Mouse (Mus musculus) frontal cortex, postnatal 36 days (tissue): Measurements from ENCODE around the gene Efcab6.

Experiments
- DNase-seq, 2 experiments: peaks; one replicate each; pipeline ENCODE4 v3.0.0; 2022; ENCODE audit warnings: low spot score in 2 of 2

Efcab6 gene

DNA sequence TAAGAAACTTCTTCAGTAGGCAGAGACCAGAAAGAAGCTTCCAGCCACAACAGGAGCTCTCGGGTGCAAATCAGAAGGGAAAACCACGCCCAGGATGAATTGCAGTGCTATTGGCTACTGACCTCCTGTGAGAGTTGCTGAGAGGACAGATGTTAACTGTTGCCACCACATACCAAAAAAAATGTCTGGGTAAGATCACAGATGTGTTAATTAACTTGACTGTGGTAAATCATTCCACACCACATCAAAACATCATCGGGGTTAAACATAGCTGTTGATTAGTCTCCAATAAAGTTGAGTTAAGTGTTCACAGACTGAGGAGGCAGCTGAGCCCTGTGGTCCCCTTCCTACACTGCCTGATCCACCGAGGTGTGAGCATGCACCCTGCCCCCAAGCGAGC, 88.1 kb downstream of the Efcab6 start:
- no peak for DNase-seq

- DNase-seq = no peak
Observed at GRCm38 (mm10) chr15:83972206-83972605, 93.0 kb downstream of the Efcab6 start.

DNA sequence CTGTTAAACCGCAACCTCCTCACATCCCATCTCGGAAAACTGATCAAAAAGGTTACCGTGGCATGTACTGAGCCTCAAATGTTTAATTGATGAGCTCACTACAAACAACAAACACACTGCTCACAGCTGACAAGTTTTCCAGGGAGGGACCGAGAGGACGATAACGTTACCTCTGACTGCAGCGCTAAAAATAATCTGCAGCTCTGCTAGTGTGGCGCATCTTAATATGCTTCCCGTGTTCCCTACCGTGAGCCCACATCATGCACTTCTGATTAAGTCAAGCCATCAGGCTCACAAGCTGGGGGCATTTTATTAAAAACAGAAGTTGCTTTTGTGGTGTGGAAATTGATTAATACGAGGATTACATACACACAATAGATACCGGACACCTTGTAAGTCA, 97.4 kb downstream of the Efcab6 start:
- DNase-seq = no peak

DNA sequence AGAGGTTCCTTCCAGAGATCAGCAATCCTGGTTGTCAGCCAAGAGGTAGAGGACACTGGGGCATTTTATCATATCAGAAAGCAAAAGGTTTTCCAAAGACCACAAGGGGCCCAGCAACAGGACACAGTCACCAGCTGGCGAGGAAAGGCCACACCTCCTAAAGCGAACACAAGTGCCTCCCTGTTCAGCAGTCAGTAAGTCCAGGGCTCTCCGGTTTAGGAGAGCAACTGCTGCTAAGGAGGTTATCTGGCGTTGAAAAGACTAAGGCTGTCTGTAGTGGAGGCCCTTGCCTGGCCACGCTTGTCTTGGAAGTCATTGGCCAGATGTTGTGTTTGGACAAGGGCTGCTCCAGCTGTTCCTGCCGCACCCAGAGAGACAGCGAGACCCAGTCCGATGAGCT, 100.1 kb downstream of the Efcab6 start:
- no peak for DNase-seq

DNA sequence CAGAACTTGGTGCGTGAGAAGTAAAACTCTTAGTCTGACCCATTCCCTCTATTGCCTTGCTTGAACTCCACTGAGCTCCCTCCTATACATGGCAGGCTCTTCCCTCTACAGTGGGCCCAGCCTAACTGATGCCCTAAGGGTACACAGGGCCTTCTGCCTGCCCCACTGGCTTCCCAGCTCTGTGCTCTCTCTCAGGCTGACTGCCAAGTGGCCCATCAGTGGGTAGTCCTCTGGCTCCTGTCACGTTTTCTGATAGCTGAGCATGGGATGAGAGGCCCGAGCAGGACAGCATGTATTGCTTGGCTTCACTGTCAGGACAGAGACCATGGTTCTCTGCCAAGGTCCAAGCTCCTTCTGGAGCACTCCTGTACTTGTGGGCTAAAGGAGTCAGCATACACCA, 106.8 kb downstream of the Efcab6 start:
- no peak for DNase-seq

DNA sequence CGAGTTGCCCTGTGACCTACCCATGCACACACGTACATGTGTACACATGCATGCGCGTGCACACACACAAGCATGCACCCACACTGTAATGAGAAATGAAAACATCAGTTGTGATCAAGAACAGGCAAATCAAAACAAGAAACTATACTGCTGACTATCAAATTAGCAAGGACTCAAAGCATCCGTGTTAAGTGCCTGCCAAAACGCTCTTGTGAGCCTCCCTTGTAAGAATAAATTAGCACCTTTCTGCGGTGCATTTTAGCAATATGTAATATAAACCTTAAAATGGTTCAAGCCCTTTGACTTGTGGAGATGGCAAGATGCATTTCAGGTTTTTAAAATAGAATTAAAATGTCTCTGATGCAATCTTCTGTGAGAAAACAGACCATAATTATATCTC, 108.2 kb downstream of the Efcab6 start:
- DNase-seq = peak in 1 of 2 experiments; percentile 17

DNA sequence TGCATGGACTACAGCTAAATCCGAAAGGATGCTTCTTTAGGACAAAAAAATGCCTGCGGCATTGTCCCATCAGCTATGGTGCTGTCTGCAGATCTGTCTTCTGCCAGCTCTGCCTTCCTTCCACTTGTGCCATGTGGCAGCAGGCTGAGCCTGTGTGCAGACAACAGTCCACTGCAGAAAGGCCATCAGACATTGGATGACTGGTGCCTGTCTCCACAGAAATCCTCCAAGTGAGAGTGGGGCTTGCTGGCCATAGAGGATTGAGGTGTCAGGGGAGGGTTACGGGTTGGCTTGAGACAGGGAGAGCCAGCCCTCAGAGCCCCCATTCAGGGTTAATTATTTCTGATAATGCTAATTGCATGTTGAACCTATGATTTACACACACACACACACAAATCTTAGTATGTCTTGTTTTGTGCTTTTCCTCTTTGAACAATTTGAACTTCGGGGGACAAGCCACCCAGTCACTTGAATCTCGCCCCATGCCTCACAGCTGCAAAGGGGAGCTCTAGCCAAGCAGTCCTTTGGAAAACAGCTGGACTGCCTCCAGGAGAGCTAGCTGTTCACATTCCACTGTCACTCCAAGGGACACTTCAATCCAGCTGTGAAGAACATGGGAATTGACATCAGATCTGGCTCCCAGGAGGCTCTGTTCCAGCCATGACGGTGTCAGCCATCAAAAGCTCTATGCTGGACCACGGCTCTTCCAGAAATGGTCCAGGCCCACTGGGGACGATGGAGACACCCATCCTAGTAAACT, 109.1 kb downstream of the Efcab6 start:
- DNase-seq = no peak

- DNase-seq = no peak
Observed at GRCm38 (mm10) chr15:83949729-83950491, 115.3 kb downstream of the Efcab6 start.

DNA sequence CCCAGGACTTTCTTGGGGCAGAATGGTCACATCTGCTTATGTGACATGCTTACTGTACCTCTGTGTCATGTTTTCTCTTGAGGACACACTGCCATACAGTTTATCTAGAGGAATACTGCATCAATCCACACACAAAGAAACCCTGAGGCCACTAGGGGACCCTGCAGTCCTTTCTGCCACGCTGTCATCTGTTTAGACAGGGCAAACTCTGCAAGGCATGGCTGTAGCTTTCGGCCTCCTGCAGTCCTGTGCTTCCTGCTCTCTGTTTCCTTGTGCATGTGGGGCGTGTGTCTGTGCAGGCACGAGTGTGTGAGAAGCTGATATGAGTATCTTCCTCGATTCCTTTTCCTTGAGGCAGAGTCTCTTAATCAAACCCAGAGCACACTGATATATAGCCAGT, 125.5 kb downstream of the Efcab6 start:
- no peak for DNase-seq

- DNase-seq = no peak
Observed at GRCm38 (mm10) chr15:83938466-83938865, 126.7 kb downstream of the Efcab6 start.

GRCm38 (mm10) chr15:83936506-83936905, 128.7 kb downstream of the Efcab6 start:
- DNase-seq = no peak

DNA sequence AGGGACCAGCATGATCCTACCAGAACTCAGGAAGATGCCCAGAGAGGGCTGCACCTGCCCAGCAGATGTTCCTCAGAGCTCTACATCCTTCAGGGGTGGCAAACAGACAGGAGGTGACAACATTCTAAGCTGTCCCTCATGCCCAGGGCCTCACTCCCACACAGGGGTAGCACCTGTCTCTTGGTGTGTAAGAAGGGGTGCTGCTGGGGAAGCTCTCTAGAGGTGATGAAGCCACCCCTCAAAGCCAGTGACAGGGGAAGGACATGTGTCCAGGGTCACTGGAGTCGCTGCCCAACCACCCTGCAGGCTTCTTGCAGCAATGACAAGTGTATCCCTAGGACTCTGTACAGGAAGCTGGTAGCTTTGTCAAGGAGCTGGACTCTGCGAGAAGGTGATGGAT, 130.4 kb downstream of the Efcab6 start:
- DNase-seq = no peak

DNA sequence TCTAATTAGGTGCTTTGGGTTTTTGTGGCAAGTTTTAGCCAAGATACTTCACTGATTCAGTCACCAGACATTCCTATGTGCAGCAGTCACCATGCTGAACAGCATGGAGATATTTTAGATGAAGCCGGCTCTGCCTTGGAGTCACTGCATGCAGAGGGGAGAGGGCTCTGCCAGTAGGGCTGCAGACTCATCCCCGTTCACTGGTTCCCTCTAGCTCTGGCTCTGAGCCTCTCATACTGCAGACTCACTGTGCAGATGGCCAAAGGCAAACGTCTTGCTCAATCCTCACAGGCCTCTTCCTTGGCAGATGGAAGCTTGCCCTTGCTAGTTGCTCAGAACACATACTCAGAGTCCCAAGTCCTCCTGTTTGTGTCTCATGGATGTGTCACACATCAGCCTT, 139.8 kb downstream of the Efcab6 start:
- DNase-seq = no peak

DNA sequence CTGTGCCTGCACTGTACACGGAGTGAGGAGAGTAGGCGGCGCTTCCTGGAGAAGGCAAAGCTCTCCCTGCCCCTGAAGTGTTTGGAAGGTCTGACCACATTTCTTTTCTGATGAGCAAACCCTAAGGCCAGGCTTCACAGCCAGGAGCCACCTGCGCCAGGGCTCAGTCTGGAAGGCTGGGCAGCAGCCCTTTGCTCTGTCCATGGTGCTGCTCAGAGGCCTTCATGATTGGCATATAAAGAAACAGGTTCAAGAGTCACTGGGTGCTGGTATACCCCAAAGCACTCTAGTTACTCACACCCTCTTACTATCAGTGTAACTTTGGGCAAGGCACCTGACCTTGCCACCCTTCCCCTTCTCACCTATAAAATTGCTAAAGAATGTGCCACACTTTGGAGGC, 140.5 kb downstream of the Efcab6 start:
- DNase-seq = no peak

DNA sequence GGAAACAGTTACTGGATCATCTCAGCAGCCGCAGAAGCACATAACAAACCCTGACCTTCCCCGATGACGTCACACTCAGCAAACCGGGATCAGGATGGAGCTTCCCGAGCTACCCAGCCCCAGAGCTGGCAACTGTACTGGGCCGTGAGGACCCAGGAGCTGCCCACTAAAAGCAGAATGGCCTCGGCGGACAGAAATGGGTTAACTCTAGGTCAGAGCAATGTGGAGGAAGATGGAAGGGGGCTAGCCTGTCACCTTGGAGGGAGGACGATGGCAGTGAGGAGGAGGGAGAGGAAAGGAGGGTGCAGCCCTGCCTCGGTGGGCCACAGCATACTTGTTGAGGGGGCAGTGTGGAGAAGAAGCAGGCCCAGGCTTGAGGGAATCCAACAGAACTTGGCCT, 149.8 kb downstream of the Efcab6 start:
- no peak for DNase-seq

- peak in 1 of 2 experiments; percentile 34 for DNase-seq
Observed at GRCm38 (mm10) chr15:83913028-83913714, 152.0 kb downstream of the Efcab6 start.

DNA sequence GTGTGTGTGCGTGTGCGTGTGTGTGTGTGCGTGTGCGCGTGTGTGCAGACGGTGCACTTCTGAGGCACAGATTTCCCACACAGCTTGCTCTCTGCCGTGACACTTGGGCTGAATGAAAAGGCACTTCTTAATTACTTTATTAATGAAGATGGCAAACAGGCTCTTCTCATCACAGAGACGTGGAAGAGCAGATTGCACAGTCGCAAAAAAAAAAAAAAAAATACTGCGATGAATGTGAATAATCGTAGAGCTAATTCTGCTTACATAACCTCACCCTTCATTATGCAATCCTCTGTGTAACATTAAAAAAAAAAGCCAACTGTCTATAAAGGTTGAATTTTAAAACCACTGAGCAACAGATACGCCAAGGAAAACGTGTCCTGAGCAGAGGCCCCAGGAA, 158.7 kb downstream of the Efcab6 start:
- DNase-seq = peak in 1 of 2 experiments; percentile 38

DNA sequence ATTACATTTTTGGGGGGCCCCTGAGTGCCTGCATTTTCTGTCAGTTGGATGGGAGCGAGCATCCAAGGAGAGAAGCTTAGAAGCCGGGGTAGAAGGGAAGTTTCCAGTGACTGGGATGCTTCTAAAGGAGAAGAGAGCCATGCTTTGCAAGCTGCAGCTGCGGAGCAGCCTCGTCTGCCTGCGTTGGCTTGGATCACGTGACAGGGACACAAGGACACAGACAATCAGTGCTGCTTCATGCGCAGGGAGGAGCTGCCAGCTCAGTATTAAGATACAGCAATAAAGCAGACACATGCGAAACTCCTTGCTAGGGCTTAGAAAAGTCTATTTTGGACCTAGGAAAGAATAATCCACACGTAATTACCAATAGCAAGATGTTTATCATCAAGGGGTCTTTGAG, 167.9 kb downstream of the Efcab6 start:
- DNase-seq = peak in 1 of 2 experiments; percentile 57

DNA sequence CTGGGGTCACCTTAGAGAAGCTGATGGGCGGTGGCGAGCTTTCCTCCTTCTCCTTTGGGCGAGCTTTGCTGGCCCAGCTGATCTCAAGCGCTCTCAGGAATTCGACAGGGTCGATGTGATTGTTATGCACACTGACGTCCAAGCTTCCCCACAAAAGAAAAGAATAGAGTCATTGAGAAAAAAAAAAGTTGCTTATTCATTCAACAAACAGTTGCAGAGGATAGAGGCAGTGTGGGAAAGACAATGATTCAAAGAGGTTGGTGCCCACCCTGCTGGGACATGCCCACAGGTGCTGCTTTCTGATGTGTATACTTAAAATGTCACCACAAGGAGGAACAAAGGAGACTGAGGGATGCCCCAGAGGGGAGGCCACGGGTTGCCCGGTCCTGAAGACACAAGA, 169.2 kb downstream of the Efcab6 start:
- no peak for DNase-seq

DNA sequence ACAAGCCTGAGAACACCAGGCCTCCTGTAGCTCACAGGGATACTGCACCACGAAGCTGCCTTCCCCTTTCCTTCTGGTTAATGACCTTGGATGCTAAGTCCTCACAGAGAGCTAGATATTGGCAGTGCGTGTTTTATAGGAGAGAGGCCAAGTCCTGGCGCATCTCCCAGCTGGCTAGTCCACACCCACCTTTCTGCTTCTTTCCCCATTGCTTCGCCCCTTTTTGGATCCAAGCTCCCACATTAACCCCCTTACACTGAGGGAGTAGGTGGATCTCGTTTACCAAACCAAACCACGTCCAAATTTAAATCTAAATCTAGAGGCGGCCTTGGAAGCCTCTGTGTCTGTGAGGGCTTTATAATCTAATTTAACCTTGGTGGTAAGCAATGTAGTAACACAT, 170.9 kb downstream of the Efcab6 start:
- peak in 1 of 2 experiments; percentile 41 for DNase-seq

GRCm38 (mm10) chr15:83892871-83893270, 172.3 kb downstream of the Efcab6 start:
- peak in 1 of 2 experiments; percentile 53 for DNase-seq

DNA sequence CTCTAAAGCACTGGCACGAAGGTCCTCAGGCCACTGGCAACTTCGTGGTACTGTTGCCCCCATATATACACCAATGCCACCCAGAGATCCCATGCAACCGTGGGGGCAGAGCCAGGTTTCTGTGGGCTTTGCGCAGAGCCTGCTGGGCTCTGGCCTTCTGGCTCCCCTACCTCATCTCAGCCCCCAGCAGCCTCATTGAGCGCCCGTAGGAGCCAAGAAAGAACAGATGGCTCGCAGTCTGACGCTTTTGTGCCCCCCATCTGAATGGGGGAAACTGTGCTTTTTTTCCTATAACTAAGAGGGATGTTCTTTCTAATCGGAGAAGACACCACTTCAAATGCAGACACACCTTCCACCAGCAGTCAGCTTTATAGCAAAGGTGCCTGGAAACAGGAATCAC, 180.9 kb downstream of the Efcab6 start:
- no peak for DNase-seq

GRCm38 (mm10) chr15:83883821-83884220, 181.4 kb downstream of the Efcab6 start:
- DNase-seq = no peak
